Mouse (Mus musculus) limb, embryonic 13.5 days (tissue): ENCODE measurements around the gene Lhb. TPM values are rescaled to one million over a fixed set of nuclear protein-coding genes. Genes with fewer than 3 reads are reported as not detected.

Experiments used
- ATAC-seq: fragments of 200-750 bp; cut with Nextera tagmentation; 2 replicates; pipeline ENCODE4 v1.8.0; 2017; ENCODE audit warnings: low read depth, moderate number of reproducible peaks, moderate TSS enrichment; ENCODE audit not compliant: low FRiP score
- H3K27ac ChIP-seq: fragments of 300-500 bp; sonication (generic); 2 replicates; pipeline ENCODE4 v1.5.1; 2015; ENCODE audit warnings: inconsistent platforms, mild to moderate bottlenecking, moderate library complexity
- H3K27me3 ChIP-seq: fragments of 300-500 bp; sonication (generic); 2 replicates; pipeline ENCODE4 v1.6.1; 2015; ENCODE audit warnings: mild to moderate bottlenecking, inconsistent platforms
- H3K36me3 ChIP-seq: fragments of 300-500 bp; sonication (generic); 2 replicates; pipeline ENCODE4 v1.6.1; 2015; ENCODE audit warnings: inconsistent platforms, mild to moderate bottlenecking, moderate library complexity
- H3K4me1 ChIP-seq: fragments of 300-500 bp; sonication (generic); 2 replicates; pipeline ENCODE4 v1.6.1; 2015; ENCODE audit warnings: inconsistent platforms
- H3K4me2 ChIP-seq: fragments of 300-500 bp; sonication (generic); replicated peaks from 2 replicates; pipeline ENCODE4 v1.6.1; 2015; ENCODE audit warnings: inconsistent platforms, mild to moderate bottlenecking, moderate library complexity
- H3K4me3 ChIP-seq: fragments of 300-500 bp; sonication (generic); 2 replicates; pipeline ENCODE4 v1.5.1; 2015; ENCODE audit warnings: moderate library complexity, mild to moderate bottlenecking, inconsistent platforms
- H3K9ac ChIP-seq: fragments of 300-500 bp; sonication (generic); 2 replicates; pipeline ENCODE4 v1.6.1; 2015; ENCODE audit warnings: mild to moderate bottlenecking, inconsistent platforms
- H3K9me3 ChIP-seq: fragments of 300-500 bp; sonication (generic); 2 replicates; pipeline ENCODE4 v1.6.1; 2016; ENCODE audit warnings: inconsistent platforms
- WGBS: fragments of 180-500 bp; shearing (Covaris S2); methylation state at CpG from one replicate; pipeline ENCODE4 v1.1.7; 2015; 5-methylcytosine and 5-hydroxymethylcytosine counted together
- microRNA-seq: library from miRNA; unstranded; fragments of <30 nt; microRNA quantifications from one replicate; pipeline ENCODE4, GENCODE M21; 2016
- polyA plus RNA-seq: library from polyadenylated mRNA; unstranded; fragments of >200 nt; fragmentation: Nextera tagmentation; extraction: Ambion mirVana; gene quantifications from 2 replicates; pipeline ENCODE4 v1.2.1, GENCODE M21; 2015

The Lhb gene
- polyA plus RNA-seq, 1 experiment from 2014 or later: not detected

GRCm38 (mm10) chr7:45467090-45467670 is 46.6 kb downstream of the Lhb start:
- peaks cover 35% of the 10 kb centered on the region for H3K36me3 ChIP-seq
- H3K27ac ChIP-seq: no peak overlapping the region
- peak overlapping the region; percentile 43; the same call in 1 of the 2 replicates for H3K9ac ChIP-seq
- WGBS: 25% methylated on average over 7 of the region's 7 CpGs
- H3K4me3 ChIP-seq: peak overlapping the region; percentile 85
- H3K9me3 ChIP-seq: no peaks in the 10 kb centered on the region
- no peak for ATAC-seq
- H3K4me2 ChIP-seq: peak overlapping the region; percentile 70
- H3K4me1 ChIP-seq: peaks cover 15% of the 10 kb centered on the region
- H3K27me3 ChIP-seq: no peaks in the 10 kb centered on the region

GRCm38 (mm10) chr7:45470869-45471268 is 50.2 kb downstream of the Lhb start:
- Histone ChIP-seq H3K27ac (no peak overlapping the region), H3K9ac (no peak overlapping the region), H3K9me3 (no peaks in the 10 kb centered on the region), H3K4me2 (no peak overlapping the region), H3K4me3 (no peak overlapping the region), H3K36me3 (no peaks in the 10 kb centered on the region), H3K27me3 (no peaks in the 10 kb centered on the region), H3K4me1 (peaks cover 9% of the 10 kb centered on the region)
- no peak for ATAC-seq
- WGBS: 6% methylated on average over 3 of the region's 3 CpGs

Small RNA genes lying within 50 kb of the gene (microRNA-seq; reads per million reads assigned to microRNA genes)
- not detected for gene Gm22133

Other genes with a start within 250 kb of the Lhb start
- not detected in 2 replicates for gene Gfy, start 241.3 kb upstream of the Lhb start, polyA plus RNA-seq
- gene Pth2, start 239.8 kb upstream of the Lhb start, polyA plus RNA-seq: not detected in 2 replicates
- 0.93 and 1.4 TPM in 2 replicates for gene Ccdc155, start 215.9 kb upstream of the Lhb start, polyA plus RNA-seq
- 1.3 and 1.4 TPM in 2 replicates for gene Dkkl1, start 208.7 kb upstream of the Lhb start, polyA plus RNA-seq
- gene Tead2, start 205.1 kb upstream of the Lhb start, polyA plus RNA-seq: 259 and 263 TPM in 2 replicates
- gene Cd37, start 181.7 kb upstream of the Lhb start, polyA plus RNA-seq: 1.3 and 2.1 TPM in 2 replicates
- gene Slc6a16, start 179.7 kb upstream of the Lhb start, polyA plus RNA-seq: 0.28 and 0.43 TPM in 2 replicates
- not detected in 2 replicates for gene Slc6a21, start 143.3 kb upstream of the Lhb start, polyA plus RNA-seq
- 15.8 and 19.6 TPM in 2 replicates for gene Trpm4, start 87.0 kb upstream of the Lhb start, polyA plus RNA-seq
- gene Hrc, start 85.5 kb upstream of the Lhb start, polyA plus RNA-seq: 3.9 and 4.3 TPM in 2 replicates
- 5.2 and 6.9 TPM in 2 replicates for gene Ppfia3, start 53.8 kb upstream of the Lhb start, polyA plus RNA-seq
- gene Lin7b, start 50.2 kb upstream of the Lhb start, polyA plus RNA-seq: 1.4 and 2.5 TPM in 2 replicates
- gene Snrnp70, start 25.1 kb upstream of the Lhb start, polyA plus RNA-seq: 262 and 283 TPM in 2 replicates
- gene Kcna7, start 15.2 kb upstream of the Lhb start, polyA plus RNA-seq: 0.09 TPM in 1 of 2 replicates, not detected in the other
- 3.0 and 3.2 TPM in 2 replicates for gene Ntf5, start 7.1 kb upstream of the Lhb start, polyA plus RNA-seq
- 41.7 and 45.9 TPM in 2 replicates for gene Gys1, start 14.0 kb downstream of the Lhb start, polyA plus RNA-seq
- gene Ruvbl2, start 17.3 kb downstream of the Lhb start, polyA plus RNA-seq: 142 and 144 TPM in 2 replicates
- gene Ftl1, start 39.1 kb downstream of the Lhb start, polyA plus RNA-seq: 5,430 and 5,479 TPM in 2 replicates
- gene Bax, start 46.1 kb downstream of the Lhb start, polyA plus RNA-seq: 167 and 170 TPM in 2 replicates
- 1.0 and 1.2 TPM in 2 replicates for gene Tulp2, start 61.1 kb downstream of the Lhb start, polyA plus RNA-seq
- not detected in 2 replicates for gene Gm45808, start 66.0 kb downstream of the Lhb start, polyA plus RNA-seq
- 2.9 and 4.0 TPM in 2 replicates for gene Dhdh, start 68.0 kb downstream of the Lhb start, polyA plus RNA-seq
- gene Nucb1, start 89.6 kb downstream of the Lhb start, polyA plus RNA-seq: 215 TPM in 2 replicates
- 27.5 and 28.8 TPM in 2 replicates for gene Ppp1r15a, start 105.4 kb downstream of the Lhb start, polyA plus RNA-seq
- 3.3 and 4.9 TPM in 2 replicates for gene Plekha4, start 105.5 kb downstream of the Lhb start, polyA plus RNA-seq
- gene Hsd17b14, start 134.1 kb downstream of the Lhb start, polyA plus RNA-seq: 0.43 and 0.98 TPM in 2 replicates
- gene Bcat2, start 149.3 kb downstream of the Lhb start, polyA plus RNA-seq: 55.7 and 59.5 TPM in 2 replicates
- gene Fgf21, start 194.7 kb downstream of the Lhb start, polyA plus RNA-seq: 0.41 and 0.56 TPM in 2 replicates
- 0.29 and 0.47 TPM in 2 replicates for gene Fut1, start 196.5 kb downstream of the Lhb start, polyA plus RNA-seq
- gene Izumo1, start 201.0 kb downstream of the Lhb start, polyA plus RNA-seq: 0.11 TPM in 1 of 2 replicates, not detected in the other
- gene Rasip1, start 206.7 kb downstream of the Lhb start, polyA plus RNA-seq: 7.7 and 9.5 TPM in 2 replicates
- gene Mamstr, start 219.2 kb downstream of the Lhb start, polyA plus RNA-seq: 11.4 TPM in 2 replicates
- 0.47 and 0.74 TPM in 2 replicates for gene Fut2, start 245.6 kb downstream of the Lhb start, polyA plus RNA-seq